Mouse (Mus musculus): ENCODE data around the gene 9130008F23Rik. TPM values are rescaled to one million over a fixed set of nuclear protein-coding genes. Genes with fewer than 3 reads are reported as not detected.

Gene 9130008F23Rik
- polyA plus RNA-seq, 2 experiments: 0.08 to 0.55 TPM

DNA sequence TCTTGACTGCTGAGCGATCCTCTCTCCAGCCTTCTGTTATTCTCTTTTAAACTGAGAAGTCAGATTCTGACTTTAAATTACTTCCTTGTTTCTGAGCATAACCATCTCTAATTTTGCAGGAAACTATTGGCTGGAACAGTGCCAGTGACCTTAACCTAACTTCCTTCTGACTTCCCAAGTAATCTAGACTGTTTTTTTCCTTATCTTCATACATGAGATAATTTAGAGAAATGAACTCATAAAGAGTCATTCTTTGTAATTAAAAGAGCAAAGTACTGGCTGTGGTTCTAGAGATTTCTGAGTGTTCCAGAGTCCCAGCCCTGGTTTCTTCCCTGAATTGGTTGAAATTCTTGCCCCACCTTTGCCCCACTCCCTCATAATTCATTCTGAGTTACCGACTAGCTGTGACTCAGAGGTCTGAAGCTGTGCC lies 6.8 kb downstream of the 9130008F23Rik start:
- TF ChIP-seq EP300 (IDR thresholded peaks at IDR 0.05; ENCODE audit: low read depth) (no peak), CTCF (IDR thresholded peaks at IDR 0.05; ENCODE audit: low read depth) (no peak)
- H3K4me3 ChIP-seq (ENCODE audit: insufficient read depth in 1 of 2, low read depth in 2 of 2, low read length in 2 of 2): no peak overlapping the region
- H3K36me3 ChIP-seq (replicated peaks; ENCODE audit: control insufficient read depth, insufficient read depth, low read depth): no peaks in the 10 kb centered on the region
- WGBS (ENCODE audit: insufficient replicate concordance): 20% methylated on average over 2 of the region's 2 CpGs
- peaks cover 0 to 2% of the 10 kb centered on the region in 2 experiments; a peak in 2 of 4 replicates for H3K4me1 ChIP-seq (replicated peaks; ENCODE audit: control insufficient read depth in 2 of 2, insufficient read depth in 2 of 2, low read length in 1 of 2)
- no peak overlapping the region for H3K4me2 ChIP-seq (ENCODE audit: low read depth)
- no peaks in the 10 kb centered on the region for H3K9me3 ChIP-seq (ENCODE audit: control insufficient read depth, low read length)
- ATAC-seq (ENCODE audit: insufficient read depth) (no peak), DNase-seq (ENCODE audit: low read depth in 3 of 3, low spot score in 3 of 3) (no peak)
- no peak overlapping the region for H3K27ac ChIP-seq
- no peaks in the 10 kb centered on the region for H3K27me3 ChIP-seq (ENCODE audit: control insufficient read depth, insufficient read depth, low read length)
- H3K9ac ChIP-seq (replicated peaks): no peak overlapping the region

GRCm38 (mm10) chr17:40872626-40873025 lies 7.7 kb downstream of the 9130008F23Rik start:
- Histone ChIP-seq H3K27ac (no peak overlapping the region), H3K4me2 (ENCODE audit: low read depth) (no peak overlapping the region), H3K9ac (replicated peaks) (no peak overlapping the region), H3K9me3 (ENCODE audit: control insufficient read depth, low read length) (no peaks in the 10 kb centered on the region), H3K27me3 (ENCODE audit: control insufficient read depth, insufficient read depth, low read length) (no peaks in the 10 kb centered on the region), H3K4me1 (replicated peaks; ENCODE audit: control insufficient read depth in 2 of 2, insufficient read depth in 2 of 2, low read length in 1 of 2) (peaks cover 0 to 2% of the 10 kb centered on the region in 2 experiments; a peak in 2 of 4 replicates), H3K36me3 (replicated peaks; ENCODE audit: control insufficient read depth, insufficient read depth, low read depth) (no peaks in the 10 kb centered on the region), H3K4me3 (ENCODE audit: insufficient read depth in 1 of 2, low read depth in 2 of 2, low read length in 2 of 2) (no peak overlapping the region)
- WGBS (ENCODE audit: insufficient replicate concordance): 84% methylated on average over 6 of the region's 6 CpGs
- TF ChIP-seq EP300 (IDR thresholded peaks at IDR 0.05; ENCODE audit: low read depth) (no peak), CTCF (IDR thresholded peaks at IDR 0.05; ENCODE audit: low read depth) (no peak)
- no peak for ATAC-seq (ENCODE audit: insufficient read depth)
- DNase-seq (ENCODE audit: low read depth in 3 of 3, low spot score in 3 of 3): no peak

- Histone ChIP-seq H3K4me2 (ENCODE audit: low read depth) (peak overlapping the region; percentile 15; the same call in 1 of the 2 replicates), H3K4me1 (replicated peaks; ENCODE audit: control insufficient read depth in 2 of 2, insufficient read depth in 2 of 2, low read length in 1 of 2) (peaks cover 0 to 2% of the 10 kb centered on the region in 2 experiments; a peak in 2 of 4 replicates), H3K9me3 (ENCODE audit: control insufficient read depth, low read length) (no peaks in the 10 kb centered on the region), H3K9ac (replicated peaks) (no peak overlapping the region), H3K36me3 (replicated peaks; ENCODE audit: control insufficient read depth, insufficient read depth, low read depth) (no peaks in the 10 kb centered on the region), H3K27ac (no peak overlapping the region), H3K4me3 (ENCODE audit: insufficient read depth in 1 of 2, low read depth in 2 of 2, low read length in 2 of 2) (no peak overlapping the region), H3K27me3 (ENCODE audit: control insufficient read depth, insufficient read depth, low read length) (no peaks in the 10 kb centered on the region)
- ATAC-seq (ENCODE audit: insufficient read depth): no peak
- DNase-seq (ENCODE audit: low read depth in 3 of 3, low spot score in 3 of 3): no peak
- TF ChIP-seq CTCF (IDR thresholded peaks at IDR 0.05; ENCODE audit: low read depth) (no peak), EP300 (IDR thresholded peaks at IDR 0.05; ENCODE audit: low read depth) (no peak)
- 10% methylated on average over 10 of the region's 10 CpGs for WGBS (ENCODE audit: insufficient replicate concordance)
Observed at GRCm38 (mm10) chr17:40868952-40869747, 11.2 kb downstream of the 9130008F23Rik start.

GRCm38 (mm10) chr17:40855065-40855464 lies 25.3 kb downstream of the 9130008F23Rik start:
- H3K27me3 ChIP-seq (ENCODE audit: control insufficient read depth, insufficient read depth, low read length): no peaks in the 10 kb centered on the region
- H3K4me3 ChIP-seq (ENCODE audit: insufficient read depth in 1 of 2, low read depth in 2 of 2, low read length in 2 of 2): no peak overlapping the region
- no peak overlapping the region for H3K4me2 ChIP-seq (ENCODE audit: low read depth)
- no peaks in the 10 kb centered on the region for H3K9me3 ChIP-seq (ENCODE audit: control insufficient read depth, low read length)
- no peak overlapping the region for H3K27ac ChIP-seq
- no peaks in the 10 kb centered on the region for H3K4me1 ChIP-seq (replicated peaks; ENCODE audit: control insufficient read depth in 2 of 2, insufficient read depth in 2 of 2, low read length in 1 of 2)
- no peaks in the 10 kb centered on the region for H3K36me3 ChIP-seq (replicated peaks; ENCODE audit: control insufficient read depth, insufficient read depth, low read depth)
- H3K9ac ChIP-seq (replicated peaks): no peak overlapping the region
- ATAC-seq (ENCODE audit: insufficient read depth) (no peak), DNase-seq (ENCODE audit: low read depth in 3 of 3, low spot score in 3 of 3) (no peak)
- TF ChIP-seq CTCF (IDR thresholded peaks at IDR 0.05; ENCODE audit: low read depth) (no peak), EP300 (IDR thresholded peaks at IDR 0.05; ENCODE audit: low read depth) (no peak)

DNA sequence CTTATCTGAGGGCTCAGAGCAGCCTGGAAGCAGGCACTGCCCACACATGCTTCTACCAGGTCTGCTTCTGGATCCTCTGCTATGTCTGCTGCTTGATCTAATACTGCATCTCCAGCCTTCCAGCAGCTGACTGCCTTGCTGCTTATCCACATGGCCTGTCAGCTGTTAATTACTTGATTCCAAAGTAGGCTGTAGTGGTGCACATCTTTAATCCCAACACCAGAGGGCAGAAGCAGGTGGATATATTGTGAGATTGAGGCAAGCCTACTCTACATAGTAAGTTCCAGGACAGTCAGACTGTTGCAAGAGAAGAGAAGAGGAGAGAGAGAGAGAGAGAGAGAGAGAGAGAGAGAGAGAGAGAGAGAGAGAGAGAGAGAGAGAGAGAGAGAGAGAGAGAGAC lies 43.1 kb downstream of the 9130008F23Rik start:
- no peak overlapping the region for H3K9ac ChIP-seq (replicated peaks)
- ATAC-seq (ENCODE audit: insufficient read depth) (no peak), DNase-seq (ENCODE audit: low read depth in 3 of 3, low spot score in 3 of 3) (no peak)
- no peaks in the 10 kb centered on the region for H3K9me3 ChIP-seq (ENCODE audit: control insufficient read depth, low read length)
- H3K4me1 ChIP-seq (replicated peaks; ENCODE audit: control insufficient read depth in 2 of 2, insufficient read depth in 2 of 2, low read length in 1 of 2): no peaks in the 10 kb centered on the region
- no peak overlapping the region for H3K4me3 ChIP-seq (ENCODE audit: insufficient read depth in 1 of 2, low read depth in 2 of 2, low read length in 2 of 2)
- TF ChIP-seq EP300 (IDR thresholded peaks at IDR 0.05; ENCODE audit: low read depth) (no peak), CTCF (IDR thresholded peaks at IDR 0.05; ENCODE audit: low read depth) (peak; percentile 47)
- H3K36me3 ChIP-seq (replicated peaks; ENCODE audit: control insufficient read depth, insufficient read depth, low read depth): peaks cover 71% of the 10 kb centered on the region
- no peaks in the 10 kb centered on the region for H3K27me3 ChIP-seq (ENCODE audit: control insufficient read depth, insufficient read depth, low read length)
- no peak overlapping the region for H3K4me2 ChIP-seq (ENCODE audit: low read depth)
- H3K27ac ChIP-seq: no peak overlapping the region

Data from liver, embryonic 14.5 days (tissue).